Mouse (Mus musculus): ENCODE data around the gene Plet1.

Plet1 gene

GRCm38 (mm10) chr9:50496151-50496505, 1.8 kb downstream of the Plet1 start:
- peak; percentile 24 for DNase-seq

GRCm38 (mm10) chr9:50496546-50496945, 2.2 kb downstream of the Plet1 start:
- DNase-seq: no peak

GRCm38 (mm10) chr9:50497076-50497475, 2.8 kb downstream of the Plet1 start:
- DNase-seq: no peak

GRCm38 (mm10) chr9:50497536-50497935, 3.2 kb downstream of the Plet1 start:
- DNase-seq: no peak

GRCm38 (mm10) chr9:50498815-50499214, 4.5 kb downstream of the Plet1 start:
- DNase-seq: peak; percentile 20

GRCm38 (mm10) chr9:50499781-50500180, 5.5 kb downstream of the Plet1 start:
- no peak for DNase-seq

GRCm38 (mm10) chr9:50500467-50500973, 6.2 kb downstream of the Plet1 start:
- DNase-seq: no peak

- DNase-seq: no peak
These were observed 6.7 kb downstream of the Plet1 start for GRCm38 (mm10) chr9:50500974-50501501.

GRCm38 (mm10) chr9:50502949-50503348, 8.6 kb downstream of the Plet1 start:
- DNase-seq: no peak

GRCm38 (mm10) chr9:50505405-50505804, 11.1 kb downstream of the Plet1 start:
- no peak for DNase-seq

GRCm38 (mm10) chr9:50507570-50507969, 13.2 kb downstream of the Plet1 start:
- DNase-seq: no peak

- no peak for DNase-seq
These were observed 21.1 kb downstream of the Plet1 start for GRCm38 (mm10) chr9:50515462-50515861.

- peak; percentile 44 for DNase-seq
These were observed 24.5 kb downstream of the Plet1 start for GRCm38 (mm10) chr9:50518781-50519180.

GRCm38 (mm10) chr9:50520748-50521147, 26.4 kb downstream of the Plet1 start:
- no peak for DNase-seq

GRCm38 (mm10) chr9:50521562-50521961, 27.2 kb downstream of the Plet1 start:
- DNase-seq: no peak

- no peak for DNase-seq
These were observed 28.2 kb downstream of the Plet1 start for GRCm38 (mm10) chr9:50522574-50522973.

- DNase-seq: no peak
These were observed 30.6 kb downstream of the Plet1 start for GRCm38 (mm10) chr9:50524936-50525335.

- no peak for DNase-seq
These were observed 31.3 kb downstream of the Plet1 start for GRCm38 (mm10) chr9:50525585-50525984.

GRCm38 (mm10) chr9:50527860-50528259, 33.5 kb downstream of the Plet1 start:
- DNase-seq: peak; percentile 50

- peak; percentile 98 for DNase-seq
These were observed 34.1 kb downstream of the Plet1 start, which contains the start of gene Pts for GRCm38 (mm10) chr9:50528293-50528892. Pts (minus strand) TSS chr9:50528724.

- peak; percentile 51 for DNase-seq
These were observed 36.6 kb downstream of the Plet1 start for GRCm38 (mm10) chr9:50530890-50531289.

- peak; percentile 73 for DNase-seq
These were observed 39.0 kb downstream of the Plet1 start for GRCm38 (mm10) chr9:50533328-50533727.

GRCm38 (mm10) chr9:50533791-50534190, 39.5 kb downstream of the Plet1 start:
- DNase-seq: no peak

GRCm38 (mm10) chr9:50535930-50536329, 41.6 kb downstream of the Plet1 start:
- no peak for DNase-seq

GRCm38 (mm10) chr9:50536603-50537135, 42.3 kb downstream of the Plet1 start:
- no peak for DNase-seq
